Mouse (Mus musculus) gastrocnemius, postnatal 14 days (tissue): ENCODE data around the gene Uck2. TPM values are rescaled to one million over a fixed set of nuclear protein-coding genes. Genes with fewer than 3 reads are reported as not detected.
A peak's percentile ranks its signal among the peaks of the same experiment; 100 is the strongest.

ENCODE experiments used
- DNase-seq: peaks from one replicate; pipeline ENCODE4 v3.0.0; 2021; ENCODE audit warnings: mixed read lengths
- intact Hi-C: fragments of 180-260 bp; cut with DNase I; formaldehyde crosslinking; loops from one replicate; pipeline ENCODE4 v1.15.1; 2025; ENCODE audit warnings: low total_unique reads
- long read RNA-seq, 2 experiments: library from polyadenylated mRNA; stranded (forward); transcript quantifications; one replicate each; pipeline ENCODE4 v2.0.0; 2021
- total RNA-seq, 2 experiments: library from RNA; stranded (reverse); gene quantifications; 2 replicates each; pipeline ENCODE4 v1.2.3; 2021

Gene Uck2
- total RNA-seq = 10 to 100 TPM; 18.4 to 29.1 TPM
- long read RNA-seq, experiment 1, full-length matches to known transcripts = 5 of 7 reads
- long read RNA-seq, experiment 1, partial matches to known transcripts = 0 of 7 reads
- long read RNA-seq, experiment 1, other reads (novel, unspliced or antisense) = 2 of 7 reads
- long read RNA-seq, experiment 2, full-length matches to known transcripts = 9 of 18 reads
- long read RNA-seq, experiment 2, partial matches to known transcripts = 3 of 18 reads
- long read RNA-seq, experiment 2, other reads (novel, unspliced or antisense) = 6 of 18 reads

- intact Hi-C loops = loop anchor here (10.0 kb wide), 1 partner anchor 60 kb away; no protein-coding TSS in a partner anchor
- no peak for DNase-seq
These were observed at the start of gene Uck2 for GRCm38 (mm10) chr1:167285320-167285355. Gene Uck2, minus strand, starts transcription at chr1:167285320.

GRCm38 (mm10) chr1:167331106-167331505, 46.0 kb upstream of the Uck2 start:
- DNase-seq = no peak
- intact Hi-C loops = no loop called here

- DNase-seq = no peak
These were observed 43.7 kb upstream of the Uck2 start for GRCm38 (mm10) chr1:167328776-167329175.

GRCm38 (mm10) chr1:167321691-167322090, 36.6 kb upstream of the Uck2 start:
- intact Hi-C loops = no loop called here
- no peak for DNase-seq

More at GRCm38 (mm10) chr1:167328776-167329175, 43.7 kb upstream of the Uck2 start:
- intact Hi-C loops = no loop called here

- intact Hi-C loops = no loop called here
- DNase-seq = no peak
These were observed 28.1 kb upstream of the Uck2 start for GRCm38 (mm10) chr1:167313220-167313619.

GRCm38 (mm10) chr1:167312367-167312766, 27.2 kb upstream of the Uck2 start:
- intact Hi-C loops = no loop called here

GRCm38 (mm10) chr1:167308261-167309054, 23.3 kb upstream of the Uck2 start, which contains the start of gene Tmco1:
Gene Tmco1, plus strand, starts transcription at chr1:167308378.
- peak; percentile 99 for DNase-seq
- intact Hi-C loops = no loop called here

More at GRCm38 (mm10) chr1:167312367-167312766, 27.2 kb upstream of the Uck2 start:
- no peak for DNase-seq

GRCm38 (mm10) chr1:167307674-167308073, 22.6 kb upstream of the Uck2 start:
- intact Hi-C loops = no loop called here
- DNase-seq = no peak

GRCm38 (mm10) chr1:167306451-167307240, 21.5 kb upstream of the Uck2 start:
- intact Hi-C loops = no loop called here
- DNase-seq = peak; percentile 35

- intact Hi-C loops = no loop called here
- DNase-seq = no peak
These were observed 20.5 kb upstream of the Uck2 start for GRCm38 (mm10) chr1:167305501-167306137.

GRCm38 (mm10) chr1:167300122-167300521, 15.0 kb upstream of the Uck2 start:
- intact Hi-C loops = no loop called here
- no peak for DNase-seq

GRCm38 (mm10) chr1:167295679-167296402, 10.7 kb upstream of the Uck2 start:
- intact Hi-C loops = no loop called here
- DNase-seq = no peak

- intact Hi-C loops = no loop called here
- DNase-seq = peak; percentile 30
These were observed 7.3 kb upstream of the Uck2 start for GRCm38 (mm10) chr1:167292447-167292846.

- intact Hi-C loops = no loop called here
- no peak for DNase-seq
These were observed 6.5 kb upstream of the Uck2 start for GRCm38 (mm10) chr1:167291610-167292009.

GRCm38 (mm10) chr1:167290263-167290592, 5.1 kb upstream of the Uck2 start:
- intact Hi-C loops = no loop called here
- DNase-seq = no peak

- intact Hi-C loops = loop anchor here (10.0 kb wide), 1 partner anchor 65 kb away; no protein-coding TSS in a partner anchor
These were observed 4.6 kb upstream of the Uck2 start for GRCm38 (mm10) chr1:167289567-167290262.

GRCm38 (mm10) chr1:167288665-167289538, 3.8 kb upstream of the Uck2 start:
- no peak for DNase-seq
- intact Hi-C loops = loop anchor here (10.0 kb wide), 1 partner anchor 64 kb away; no protein-coding TSS in a partner anchor

More at GRCm38 (mm10) chr1:167289567-167290262, 4.6 kb upstream of the Uck2 start:
- peak; percentile 31 for DNase-seq

- intact Hi-C loops = loop anchor here (10.0 kb wide), 1 partner anchor 62 kb away; no protein-coding TSS in a partner anchor
These were observed 2.0 kb upstream of the Uck2 start for GRCm38 (mm10) chr1:167287156-167287555.

More at GRCm38 (mm10) chr1:167287156-167287555, 2.0 kb upstream of the Uck2 start:
- no peak for DNase-seq
